Mouse (Mus musculus) macrophage (primary cell): ENCODE measurements around the gene Otud7a. TPM values are rescaled to one million over a fixed set of nuclear protein-coding genes. Genes with fewer than 3 reads are reported as not detected.

Source experiments
- H3K27ac ChIP-seq: fragments of 350-480 bp; formaldehyde crosslinking; 2 replicates; pipeline ENCODE4 v1.9.0; 2021
- H3K36me3 ChIP-seq: fragments of 350-480 bp; formaldehyde crosslinking; 2 replicates; pipeline ENCODE4 v1.9.0; 2021; ENCODE audit errors: inconsistent target
- H3K4me3 ChIP-seq: fragments of 350-480 bp; formaldehyde crosslinking; 2 replicates; pipeline ENCODE4 v1.9.0; 2021; ENCODE audit errors: inconsistent target
- H3K79me2 ChIP-seq: fragments of 350-480 bp; formaldehyde crosslinking; 2 replicates; pipeline ENCODE4 v1.9.0; 2021; ENCODE audit errors: inconsistent target
- WGBS: methylation state at CpG from one replicate; pipeline ENCODE4 v1.1.7; 2026; ENCODE audit warnings: inconsistent platforms; ENCODE audit not compliant: missing documents; 5-methylcytosine and 5-hydroxymethylcytosine counted together
- polyA plus RNA-seq: library from polyadenylated mRNA; stranded (reverse); fragments of 250-400 nt; gene quantifications from 3 replicates; pipeline ENCODE4 v1.2.4, GENCODE M21; 2018; ENCODE audit warnings: inconsistent platforms

Otud7a gene
- polyA plus RNA-seq, 1 experiment from 2014 or later: not detected

- no peaks in the 10 kb centered on the region for H3K36me3 ChIP-seq
- WGBS: 74% methylated on average over 2 of the region's 2 CpGs
- H3K79me2 ChIP-seq: no peaks in the 10 kb centered on the region
- no peak overlapping the region for H3K27ac ChIP-seq
- no peak overlapping the region for H3K4me3 ChIP-seq
These were observed 68.0 kb downstream of the Otud7a start for GRCm38 (mm10) chr7:63512561-63512960.

- WGBS: 67% methylated on average over 5 of the region's 5 CpGs
- Histone ChIP-seq H3K36me3 (no peaks in the 10 kb centered on the region), H3K4me3 (no peak overlapping the region), H3K79me2 (no peaks in the 10 kb centered on the region), H3K27ac (no peak overlapping the region)
These were observed 71.8 kb downstream of the Otud7a start for GRCm38 (mm10) chr7:63516141-63516895.

GRCm38 (mm10) chr7:63520299-63520698 lies 75.7 kb downstream of the Otud7a start:
- Histone ChIP-seq H3K36me3 (no peaks in the 10 kb centered on the region), H3K79me2 (no peaks in the 10 kb centered on the region), H3K4me3 (no peak overlapping the region), H3K27ac (no peak overlapping the region)
- WGBS: 87% methylated on average over 1 of the region's 1 CpGs

- no peaks in the 10 kb centered on the region for H3K79me2 ChIP-seq
- no peaks in the 10 kb centered on the region for H3K36me3 ChIP-seq
- no peak overlapping the region for H3K27ac ChIP-seq
- 8% methylated on average over 3 of the region's 3 CpGs for WGBS
- H3K4me3 ChIP-seq: no peak overlapping the region
These were observed 77.9 kb downstream of the Otud7a start for GRCm38 (mm10) chr7:63522403-63522802.

GRCm38 (mm10) chr7:63523051-63523450 lies 78.5 kb downstream of the Otud7a start:
- H3K36me3 ChIP-seq: no peaks in the 10 kb centered on the region
- no peaks in the 10 kb centered on the region for H3K79me2 ChIP-seq
- WGBS: 86% methylated on average over 3 of the region's 3 CpGs
- H3K27ac ChIP-seq: no peak overlapping the region
- no peak overlapping the region for H3K4me3 ChIP-seq

GRCm38 (mm10) chr7:63540293-63540692 lies 95.7 kb downstream of the Otud7a start:
- Histone ChIP-seq H3K4me3 (no peak overlapping the region), H3K27ac (no peak overlapping the region), H3K79me2 (no peaks in the 10 kb centered on the region), H3K36me3 (no peaks in the 10 kb centered on the region)
- WGBS: 89% methylated on average over 4 of the region's 4 CpGs

- H3K4me3 ChIP-seq: no peak overlapping the region
- no peaks in the 10 kb centered on the region for H3K79me2 ChIP-seq
- no peaks in the 10 kb centered on the region for H3K36me3 ChIP-seq
- 80% methylated on average over 1 of the region's 1 CpGs for WGBS
- H3K27ac ChIP-seq: no peak overlapping the region
These were observed 109.9 kb downstream of the Otud7a start for GRCm38 (mm10) chr7:63554457-63554856.

- H3K27ac ChIP-seq: no peak overlapping the region
- 62% methylated on average over 5 of the region's 5 CpGs for WGBS
- no peaks in the 10 kb centered on the region for H3K79me2 ChIP-seq
- H3K36me3 ChIP-seq: no peaks in the 10 kb centered on the region
- H3K4me3 ChIP-seq: no peak overlapping the region
These were observed 111.8 kb downstream of the Otud7a start for GRCm38 (mm10) chr7:63556324-63556723.

GRCm38 (mm10) chr7:63558918-63559317 lies 114.4 kb downstream of the Otud7a start:
- H3K27ac ChIP-seq: no peak overlapping the region
- WGBS: 83% methylated on average over 3 of the region's 3 CpGs
- H3K79me2 ChIP-seq: no peaks in the 10 kb centered on the region
- H3K4me3 ChIP-seq: no peak overlapping the region
- no peaks in the 10 kb centered on the region for H3K36me3 ChIP-seq

GRCm38 (mm10) chr7:63559679-63560078 lies 115.1 kb downstream of the Otud7a start:
- 100% methylated on average over 1 of the region's 1 CpGs for WGBS
- H3K79me2 ChIP-seq: no peaks in the 10 kb centered on the region
- H3K36me3 ChIP-seq: no peaks in the 10 kb centered on the region
- no peak overlapping the region for H3K27ac ChIP-seq
- H3K4me3 ChIP-seq: no peak overlapping the region

- WGBS: 69% methylated on average over 2 of the region's 2 CpGs
- no peaks in the 10 kb centered on the region for H3K36me3 ChIP-seq
- H3K79me2 ChIP-seq: no peaks in the 10 kb centered on the region
- H3K27ac ChIP-seq: no peak overlapping the region
- H3K4me3 ChIP-seq: no peak overlapping the region
These were observed 138.8 kb downstream of the Otud7a start for GRCm38 (mm10) chr7:63583310-63583709.

GRCm38 (mm10) chr7:63586184-63586870 lies 141.8 kb downstream of the Otud7a start:
- 46% methylated on average over 2 of the region's 2 CpGs for WGBS
- Histone ChIP-seq H3K36me3 (no peaks in the 10 kb centered on the region), H3K4me3 (no peak overlapping the region), H3K79me2 (no peaks in the 10 kb centered on the region), H3K27ac (no peak overlapping the region)

GRCm38 (mm10) chr7:63590305-63590704 lies 145.8 kb downstream of the Otud7a start:
- Histone ChIP-seq H3K4me3 (no peak overlapping the region), H3K79me2 (no peaks in the 10 kb centered on the region), H3K27ac (no peak overlapping the region), H3K36me3 (no peaks in the 10 kb centered on the region)
- 51% methylated on average over 2 of the region's 2 CpGs for WGBS

- WGBS: 65% methylated on average over 4 of the region's 4 CpGs
- Histone ChIP-seq H3K4me3 (no peak overlapping the region), H3K79me2 (no peaks in the 10 kb centered on the region), H3K36me3 (no peaks in the 10 kb centered on the region), H3K27ac (no peak overlapping the region)
These were observed 146.8 kb downstream of the Otud7a start for GRCm38 (mm10) chr7:63591322-63591721.

- 77% methylated on average over 3 of the region's 3 CpGs for WGBS
- Histone ChIP-seq H3K79me2 (no peaks in the 10 kb centered on the region), H3K36me3 (no peaks in the 10 kb centered on the region), H3K4me3 (no peak overlapping the region), H3K27ac (no peak overlapping the region)
These were observed 147.5 kb downstream of the Otud7a start for GRCm38 (mm10) chr7:63592061-63592460.
